Mouse (Mus musculus): ENCODE results near the gene Alad. TPM values are rescaled to one million over a fixed set of nuclear protein-coding genes. Genes with fewer than 3 reads are reported as not detected.

Gene Alad
- polyA plus RNA-seq, 1 experiment: 194 TPM

GRCm38 (mm10) chr4:62518416-62519121, 1.1 kb downstream of the Alad start:
- no peaks in the 10 kb centered on the region for H3K27me3 ChIP-seq (replicated peaks; ENCODE audit: control insufficient read depth, insufficient read depth, low read length)
- H3K27ac ChIP-seq (ENCODE audit: insufficient read depth, low read depth, low read length): peak overlapping the region; percentile 75
- TF ChIP-seq POLR2A (IDR thresholded peaks at IDR 0.05; ENCODE audit: low read depth, low read length) (peak; percentile 2), CTCF (conservative IDR thresholded peaks at IDR 0.05; ENCODE audit: insufficient read depth, insufficient read length, low read depth, low read length) (no peak)
- H3K4me1 ChIP-seq (ENCODE audit: control insufficient read depth, insufficient read depth, low read length): peaks cover 35% of the 10 kb centered on the region
- H3K4me3 ChIP-seq (ENCODE audit: insufficient read depth, low read depth, low read length): peak overlapping the region; percentile 88
- 18% methylated on average over 13 of the region's 13 CpGs for WGBS
- H3K36me3 ChIP-seq (ENCODE audit: control insufficient read depth, insufficient read depth, low read length): no peaks in the 10 kb centered on the region
- DNase-seq: peak; percentile 84

- Histone ChIP-seq H3K4me3 (ENCODE audit: insufficient read depth, low read depth, low read length) (peak overlapping the region; percentile 88), H3K36me3 (ENCODE audit: control insufficient read depth, insufficient read depth, low read length) (no peaks in the 10 kb centered on the region), H3K27me3 (replicated peaks; ENCODE audit: control insufficient read depth, insufficient read depth, low read length) (no peaks in the 10 kb centered on the region), H3K27ac (ENCODE audit: insufficient read depth, low read depth, low read length) (peak overlapping the region; percentile 75), H3K4me1 (ENCODE audit: control insufficient read depth, insufficient read depth, low read length) (peaks cover 35% of the 10 kb centered on the region)
- TF ChIP-seq POLR2A (IDR thresholded peaks at IDR 0.05; ENCODE audit: low read depth, low read length) (no peak), CTCF (conservative IDR thresholded peaks at IDR 0.05; ENCODE audit: insufficient read depth, insufficient read length, low read depth, low read length) (no peak)
- no peak for DNase-seq
- WGBS: 43% methylated on average over 10 of the region's 10 CpGs
These were observed 1.9 kb downstream of the Alad start for GRCm38 (mm10) chr4:62517538-62518415.

GRCm38 (mm10) chr4:62517046-62517445, 2.7 kb downstream of the Alad start:
- H3K27ac ChIP-seq (ENCODE audit: insufficient read depth, low read depth, low read length): peak overlapping the region; percentile 69; the same call in 1 of the 2 replicates
- WGBS: 78% methylated on average over 8 of the region's 8 CpGs
- H3K36me3 ChIP-seq (ENCODE audit: control insufficient read depth, insufficient read depth, low read length): no peaks in the 10 kb centered on the region
- no peak for DNase-seq
- peaks cover 35% of the 10 kb centered on the region for H3K4me1 ChIP-seq (ENCODE audit: control insufficient read depth, insufficient read depth, low read length)
- no peak overlapping the region for H3K4me3 ChIP-seq (ENCODE audit: insufficient read depth, low read depth, low read length)
- TF ChIP-seq POLR2A (IDR thresholded peaks at IDR 0.05; ENCODE audit: low read depth, low read length): no peak
- TF ChIP-seq CTCF (conservative IDR thresholded peaks at IDR 0.05; ENCODE audit: insufficient read depth, insufficient read length, low read depth, low read length): no peak
- no peaks in the 10 kb centered on the region for H3K27me3 ChIP-seq (replicated peaks; ENCODE audit: control insufficient read depth, insufficient read depth, low read length)

GRCm38 (mm10) chr4:62516579-62516978, 3.1 kb downstream of the Alad start:
- peaks cover 35% of the 10 kb centered on the region for H3K4me1 ChIP-seq (ENCODE audit: control insufficient read depth, insufficient read depth, low read length)
- no peaks in the 10 kb centered on the region for H3K36me3 ChIP-seq (ENCODE audit: control insufficient read depth, insufficient read depth, low read length)
- no peak for DNase-seq
- 42% methylated on average over 1 of the region's 1 CpGs for WGBS
- no peak overlapping the region for H3K4me3 ChIP-seq (ENCODE audit: insufficient read depth, low read depth, low read length)
- H3K27ac ChIP-seq (ENCODE audit: insufficient read depth, low read depth, low read length): peak overlapping the region; percentile 69
- no peaks in the 10 kb centered on the region for H3K27me3 ChIP-seq (replicated peaks; ENCODE audit: control insufficient read depth, insufficient read depth, low read length)
- TF ChIP-seq POLR2A (IDR thresholded peaks at IDR 0.05; ENCODE audit: low read depth, low read length) (no peak), CTCF (conservative IDR thresholded peaks at IDR 0.05; ENCODE audit: insufficient read depth, insufficient read length, low read depth, low read length) (no peak)

GRCm38 (mm10) chr4:62516079-62516478, 3.6 kb downstream of the Alad start:
- no peaks in the 10 kb centered on the region for H3K27me3 ChIP-seq (replicated peaks; ENCODE audit: control insufficient read depth, insufficient read depth, low read length)
- no peak overlapping the region for H3K4me3 ChIP-seq (ENCODE audit: insufficient read depth, low read depth, low read length)
- peak overlapping the region; percentile 69 for H3K27ac ChIP-seq (ENCODE audit: insufficient read depth, low read depth, low read length)
- TF ChIP-seq CTCF (conservative IDR thresholded peaks at IDR 0.05; ENCODE audit: insufficient read depth, insufficient read length, low read depth, low read length) (no peak), POLR2A (IDR thresholded peaks at IDR 0.05; ENCODE audit: low read depth, low read length) (no peak)
- DNase-seq: peak; percentile 87
- H3K4me1 ChIP-seq (ENCODE audit: control insufficient read depth, insufficient read depth, low read length): peaks cover 35% of the 10 kb centered on the region
- WGBS: 35% methylated on average over 2 of the region's 2 CpGs
- H3K36me3 ChIP-seq (ENCODE audit: control insufficient read depth, insufficient read depth, low read length): no peaks in the 10 kb centered on the region

GRCm38 (mm10) chr4:62515490-62515889, 4.2 kb downstream of the Alad start:
- TF ChIP-seq POLR2A (IDR thresholded peaks at IDR 0.05; ENCODE audit: low read depth, low read length): no peak
- no peak for TF ChIP-seq CTCF (conservative IDR thresholded peaks at IDR 0.05; ENCODE audit: insufficient read depth, insufficient read length, low read depth, low read length)
- Histone ChIP-seq H3K27me3 (replicated peaks; ENCODE audit: control insufficient read depth, insufficient read depth, low read length) (no peaks in the 10 kb centered on the region), H3K4me1 (ENCODE audit: control insufficient read depth, insufficient read depth, low read length) (peaks cover 35% of the 10 kb centered on the region), H3K36me3 (ENCODE audit: control insufficient read depth, insufficient read depth, low read length) (peaks cover 2% of the 10 kb centered on the region; the same call in 1 of the 2 replicates), H3K4me3 (ENCODE audit: insufficient read depth, low read depth, low read length) (no peak overlapping the region), H3K27ac (ENCODE audit: insufficient read depth, low read depth, low read length) (peak overlapping the region; percentile 41)
- no peak for DNase-seq
- 46% methylated on average over 3 of the region's 3 CpGs for WGBS

- H3K4me1 ChIP-seq (ENCODE audit: control insufficient read depth, insufficient read depth, low read length): peaks cover 35% of the 10 kb centered on the region
- peaks cover 2% of the 10 kb centered on the region; the same call in 1 of the 2 replicates for H3K36me3 ChIP-seq (ENCODE audit: control insufficient read depth, insufficient read depth, low read length)
- H3K27ac ChIP-seq (ENCODE audit: insufficient read depth, low read depth, low read length): peak overlapping the region; percentile 41
- H3K27me3 ChIP-seq (replicated peaks; ENCODE audit: control insufficient read depth, insufficient read depth, low read length): no peaks in the 10 kb centered on the region
- DNase-seq: no peak
- 87% methylated on average over 7 of the region's 7 CpGs for WGBS
- H3K4me3 ChIP-seq (ENCODE audit: insufficient read depth, low read depth, low read length): no peak overlapping the region
- TF ChIP-seq CTCF (conservative IDR thresholded peaks at IDR 0.05; ENCODE audit: insufficient read depth, insufficient read length, low read depth, low read length): no peak
- TF ChIP-seq POLR2A (IDR thresholded peaks at IDR 0.05; ENCODE audit: low read depth, low read length): no peak
These were observed 4.7 kb downstream of the Alad start for GRCm38 (mm10) chr4:62514995-62515394.
